Mouse (Mus musculus): Measurements from ENCODE around the gene Zdhhc23. TPM values are rescaled to one million over a fixed set of nuclear protein-coding genes. Genes with fewer than 3 reads are reported as not detected.

Gene Zdhhc23
- total RNA-seq, 2 experiments from 2014 or later: 45.4 to 50.5 TPM

DNA sequence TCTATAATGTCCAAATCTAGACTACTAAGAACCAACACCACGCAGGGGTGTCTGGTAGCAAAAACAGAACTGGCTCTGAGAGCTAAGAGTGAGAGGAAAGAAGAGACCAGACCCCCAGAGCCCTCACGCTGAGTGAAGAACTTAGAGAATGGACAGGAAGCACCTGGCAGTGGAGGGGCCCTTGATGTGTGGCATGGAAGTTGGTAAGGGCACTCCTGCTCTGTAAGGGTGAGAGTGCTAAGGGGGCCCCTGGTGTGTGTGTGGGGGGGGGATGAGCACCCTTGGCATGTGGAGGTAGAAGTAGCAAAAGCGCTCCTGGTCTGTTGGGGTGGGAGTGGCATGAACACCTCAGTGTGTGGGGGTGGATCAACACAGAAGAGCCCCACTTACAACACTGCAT is 9.2 kb downstream of the Zdhhc23 start:
- no peak for DNase-seq (ENCODE audit: low spot score in 2 of 2)

DNA sequence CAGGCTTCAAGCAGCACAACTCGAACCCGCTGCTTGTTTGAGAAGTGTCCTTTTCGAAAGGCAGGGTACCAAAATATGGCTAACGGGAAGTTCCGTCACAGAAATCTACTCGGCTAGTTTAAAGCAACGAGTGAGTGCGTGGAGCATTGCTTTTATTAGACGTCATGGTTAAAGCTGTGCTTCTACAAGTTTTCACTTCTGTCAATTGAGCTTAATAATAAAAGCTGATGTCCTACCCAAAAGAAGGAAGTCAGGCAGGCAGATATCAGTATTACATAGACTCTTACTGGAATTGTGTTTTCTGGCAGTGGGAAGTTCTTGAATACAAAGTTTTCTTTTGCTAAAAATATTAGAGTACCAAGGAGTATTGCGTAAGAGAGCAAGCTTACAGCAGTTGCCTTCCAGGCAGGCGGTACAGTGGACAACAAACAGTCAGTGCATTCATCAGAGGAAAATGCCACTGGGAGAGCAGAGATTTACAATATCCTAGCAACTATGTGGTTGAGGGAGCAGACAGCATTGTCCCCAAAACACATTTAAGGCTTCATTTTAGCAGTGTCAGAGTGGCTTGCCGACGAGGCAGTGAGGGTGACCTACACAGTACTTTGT is 13.7 kb downstream of the Zdhhc23 start:
- no peak for DNase-seq (ENCODE audit: low spot score in 2 of 2)

DNA sequence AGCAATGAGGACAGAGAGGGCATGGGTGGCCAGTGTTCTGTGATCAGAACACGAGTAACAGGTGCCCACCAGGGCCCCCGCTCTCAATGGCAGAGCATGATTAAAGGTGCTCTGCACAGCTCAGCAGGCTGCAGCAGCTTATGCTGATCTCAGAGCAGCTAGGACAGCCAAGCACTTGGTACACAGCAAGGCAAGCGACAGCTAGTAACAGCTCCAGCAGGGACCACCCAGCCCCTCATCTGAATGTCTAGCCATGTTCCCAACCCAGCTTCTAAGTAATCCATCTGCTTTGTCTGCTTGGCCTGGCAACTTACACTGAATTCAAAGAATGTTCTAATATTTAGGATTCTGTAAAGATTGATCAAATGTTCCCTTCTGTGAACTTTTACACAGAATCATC is 15.8 kb downstream of the Zdhhc23 start:
- peak in 1 of 2 experiments; percentile 33 for DNase-seq (ENCODE audit: low spot score in 2 of 2)

DNA sequence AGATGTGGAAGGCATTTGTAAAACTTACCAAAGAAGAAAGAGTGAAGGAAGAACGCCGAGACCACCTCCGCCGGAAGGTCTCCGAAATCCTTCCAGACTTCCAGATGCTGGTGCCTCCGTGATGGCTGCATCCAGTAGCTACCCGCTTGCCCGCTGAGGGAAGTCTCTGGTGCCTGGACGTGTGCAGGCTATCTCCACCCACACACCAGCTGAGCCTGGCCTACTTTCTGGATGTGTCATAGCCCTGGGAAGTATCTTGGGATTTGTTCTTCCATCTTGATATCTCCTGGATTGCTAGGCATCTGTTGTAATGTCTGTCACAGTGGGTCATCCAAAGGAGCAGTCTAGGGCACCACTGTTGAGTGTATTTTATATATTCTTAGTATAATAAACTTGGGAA is 16.3 kb downstream of the Zdhhc23 start:
- DNase-seq (ENCODE audit: low spot score in 2 of 2): no peak

DNA sequence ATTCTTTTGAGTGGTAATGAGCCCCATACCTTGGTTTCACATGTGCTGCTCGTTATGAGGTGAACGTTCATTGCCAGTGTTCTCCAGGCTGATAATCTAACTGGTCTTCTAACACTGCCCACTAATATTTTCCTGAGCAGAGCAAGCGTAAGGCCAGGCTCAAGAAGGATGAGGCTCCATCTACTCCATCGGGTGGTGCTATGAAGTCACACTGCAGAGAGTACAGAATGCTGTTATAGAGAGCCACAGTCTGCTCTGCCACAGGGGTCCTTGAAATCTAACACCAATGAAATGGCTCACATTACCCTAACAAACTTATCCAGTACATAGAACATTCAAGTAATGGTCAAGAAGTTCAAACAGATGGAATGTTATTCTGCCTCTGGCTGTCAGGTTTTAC is 21.6 kb downstream of the Zdhhc23 start:
- DNase-seq (ENCODE audit: low spot score in 2 of 2): no peak

DNA sequence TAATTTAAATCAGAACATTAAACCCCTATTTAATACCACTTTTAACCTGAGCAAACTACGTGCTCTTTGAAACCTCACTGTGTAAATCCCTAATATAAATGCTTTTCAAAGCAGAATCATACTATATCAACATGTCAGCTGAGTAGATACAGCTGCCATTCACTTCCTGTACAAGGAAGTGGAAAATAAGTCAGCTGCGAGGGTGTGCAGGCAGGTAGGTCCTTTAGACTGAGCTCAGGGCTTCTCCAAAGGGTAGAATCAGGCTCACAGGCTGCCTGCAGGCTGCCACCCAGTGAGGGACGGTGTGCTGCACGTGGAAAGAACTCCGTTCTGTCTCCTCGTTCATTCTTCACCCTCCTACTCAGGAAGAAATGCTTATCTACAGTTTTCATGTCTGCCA is 24.7 kb downstream of the Zdhhc23 start:
- no peak for DNase-seq (ENCODE audit: low spot score in 2 of 2)

DNA sequence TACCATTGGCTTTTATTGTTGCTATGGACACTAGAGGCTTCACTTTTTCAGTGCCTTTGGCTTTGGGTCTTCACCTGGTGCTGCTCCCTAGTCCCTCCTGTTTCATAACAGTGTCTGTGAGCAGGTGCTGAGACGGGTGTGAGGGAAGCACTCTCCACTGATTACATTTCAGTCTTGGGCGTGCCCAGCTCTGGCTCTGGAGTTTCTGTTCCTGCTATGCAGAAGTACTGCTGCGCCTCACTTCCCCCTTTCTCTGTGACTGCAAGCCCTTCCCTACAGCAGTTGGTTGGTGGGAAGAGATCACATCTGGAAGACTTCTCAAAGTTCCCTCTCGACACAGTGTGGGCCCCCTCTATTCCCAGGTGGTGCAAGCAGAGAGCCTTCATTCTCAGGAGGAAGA is 28.0 kb downstream of the Zdhhc23 start:
- no peak for DNase-seq (ENCODE audit: low spot score in 2 of 2)

DNA sequence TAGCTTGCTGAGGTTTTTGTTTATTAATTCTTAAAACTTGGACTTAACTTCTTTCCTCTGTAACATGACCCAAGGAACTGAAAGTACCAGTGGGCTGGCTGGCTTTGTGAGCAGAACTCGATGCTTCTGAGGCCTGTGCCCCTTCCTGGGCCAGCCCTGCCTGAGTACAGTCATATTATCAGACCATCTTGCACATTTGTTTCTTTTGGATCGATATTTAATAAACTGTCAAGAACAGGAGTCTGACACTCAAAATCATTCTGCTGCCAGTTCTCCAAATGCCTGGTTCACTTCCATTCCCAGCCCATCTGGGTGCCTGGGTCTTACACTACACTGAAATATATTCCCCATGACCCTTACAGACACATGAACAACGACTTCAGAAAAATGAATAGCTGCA is 33.7 kb downstream of the Zdhhc23 start:
- no peak for DNase-seq (ENCODE audit: low spot score in 2 of 2)

DNA sequence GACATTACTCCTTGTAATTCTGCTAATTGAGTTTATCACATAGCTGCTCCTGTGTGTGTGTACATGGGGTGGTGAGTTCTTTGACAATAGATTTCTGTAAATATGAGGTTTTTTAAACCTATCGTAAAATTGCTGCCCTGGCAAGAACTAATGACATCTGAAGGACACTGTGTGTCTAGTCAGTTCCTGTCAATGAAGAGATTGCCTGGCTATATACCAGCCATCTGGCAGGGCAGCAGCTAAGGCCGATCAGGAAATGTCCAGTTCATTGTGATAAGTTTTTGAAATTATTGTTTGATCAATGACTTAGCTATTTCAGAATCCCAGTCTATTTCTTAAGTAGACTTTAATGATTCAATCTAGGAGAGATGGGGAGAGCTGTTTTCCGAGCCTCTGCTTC is 34.2 kb downstream of the Zdhhc23 start:
- no peak for DNase-seq (ENCODE audit: low spot score in 2 of 2)

DNA sequence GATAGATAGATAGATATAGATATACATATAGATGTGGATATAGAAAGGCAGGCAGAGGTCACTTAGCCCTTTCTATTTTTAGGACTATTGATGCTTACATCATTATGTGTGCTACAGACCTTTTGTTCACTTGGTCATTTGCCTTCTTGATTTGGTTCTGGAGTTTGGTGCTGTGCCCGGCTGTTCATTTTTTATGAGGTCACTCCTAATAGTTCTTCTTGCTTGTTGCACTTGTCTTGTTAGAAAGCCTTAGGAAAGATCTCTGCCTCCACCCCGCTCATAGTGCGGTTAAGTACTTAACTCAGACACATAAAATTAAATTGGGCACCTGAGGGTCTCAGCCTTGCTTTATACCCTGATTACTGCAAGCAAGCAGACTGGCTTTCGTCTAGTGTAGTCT is 38.7 kb downstream of the Zdhhc23 start:
- no peak for DNase-seq (ENCODE audit: low spot score in 2 of 2)

DNA sequence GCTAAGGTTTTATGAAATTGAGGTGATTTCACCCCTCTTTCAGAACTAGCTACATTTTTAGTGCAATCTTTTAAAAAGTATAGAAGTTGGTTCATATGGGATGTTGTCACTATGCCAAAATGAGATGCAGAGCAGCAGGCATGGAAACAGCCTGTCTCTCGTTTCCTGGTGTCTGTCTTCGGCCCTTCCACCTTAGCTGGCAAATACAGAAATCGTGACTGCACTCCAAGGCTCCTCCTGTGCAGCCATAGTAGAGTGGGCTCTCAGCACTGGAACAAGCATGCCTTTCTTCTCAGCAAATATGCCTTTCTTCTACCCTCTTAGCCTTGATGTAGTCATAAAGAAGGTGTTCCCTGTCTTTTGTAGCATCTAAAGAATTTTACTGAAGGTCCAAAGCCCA is 43.7 kb downstream of the Zdhhc23 start:
- DNase-seq (ENCODE audit: low spot score in 2 of 2): no peak

DNA sequence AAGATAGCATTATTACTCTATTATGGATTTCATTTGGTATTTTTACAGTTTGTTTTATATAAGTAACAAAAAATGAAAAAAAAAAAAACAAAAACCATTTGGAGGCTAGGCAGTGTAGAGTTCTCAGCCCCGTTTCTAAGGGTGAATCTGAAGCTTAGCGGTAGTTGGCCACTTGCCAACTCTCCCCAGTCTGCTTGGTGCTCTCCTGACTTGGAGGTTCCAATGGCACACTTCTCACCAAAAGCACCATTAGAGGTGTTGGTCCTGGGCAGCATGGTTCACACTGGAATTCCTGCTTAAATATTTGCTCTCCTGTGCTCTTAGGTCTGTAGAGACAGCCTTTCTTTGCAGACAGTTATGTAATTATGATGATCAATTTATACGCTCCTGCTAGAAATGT is 44.2 kb downstream of the Zdhhc23 start:
- DNase-seq (ENCODE audit: low spot score in 2 of 2): no peak

DNA sequence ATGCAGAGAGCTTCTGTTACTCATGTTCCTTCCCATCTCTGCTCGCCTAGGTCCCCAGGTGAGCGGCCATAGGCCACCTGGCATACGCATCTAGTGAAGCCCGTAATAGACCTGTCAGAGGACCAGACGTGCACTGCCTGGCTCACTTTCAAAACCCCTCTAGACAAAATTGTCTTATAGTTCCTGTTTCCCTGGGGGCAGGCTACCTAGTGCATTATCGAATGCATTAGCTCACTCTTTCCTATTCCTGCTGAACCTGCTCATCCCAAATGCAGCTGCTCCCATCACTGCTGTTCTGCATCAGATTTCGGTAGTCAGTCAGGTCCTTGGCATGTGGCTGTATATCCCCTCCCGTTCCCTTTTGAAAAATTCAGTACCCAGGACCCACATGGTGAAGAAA is 44.7 kb downstream of the Zdhhc23 start:
- DNase-seq (ENCODE audit: low spot score in 2 of 2): no peak

DNA sequence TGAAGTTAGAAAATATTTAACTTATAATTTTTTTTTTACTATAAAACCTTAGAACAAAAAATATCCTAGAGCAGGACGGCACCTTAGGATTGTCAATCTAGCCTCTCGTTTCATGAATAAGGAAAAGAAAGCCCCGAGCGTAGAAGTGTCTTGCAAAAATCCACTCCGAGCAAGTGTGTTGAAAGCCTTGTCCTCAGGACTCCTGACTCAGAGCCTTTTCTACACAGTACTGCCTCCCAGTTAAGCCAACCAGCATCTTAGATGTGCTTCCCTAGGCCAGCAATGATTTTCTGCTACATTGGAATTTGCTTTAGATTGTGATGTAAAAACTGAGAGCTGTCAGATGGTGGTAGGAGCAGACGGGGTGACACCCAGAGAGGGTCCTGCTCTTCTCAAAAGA is 46.5 kb downstream of the Zdhhc23 start:
- DNase-seq (ENCODE audit: low spot score in 2 of 2): no peak

DNA sequence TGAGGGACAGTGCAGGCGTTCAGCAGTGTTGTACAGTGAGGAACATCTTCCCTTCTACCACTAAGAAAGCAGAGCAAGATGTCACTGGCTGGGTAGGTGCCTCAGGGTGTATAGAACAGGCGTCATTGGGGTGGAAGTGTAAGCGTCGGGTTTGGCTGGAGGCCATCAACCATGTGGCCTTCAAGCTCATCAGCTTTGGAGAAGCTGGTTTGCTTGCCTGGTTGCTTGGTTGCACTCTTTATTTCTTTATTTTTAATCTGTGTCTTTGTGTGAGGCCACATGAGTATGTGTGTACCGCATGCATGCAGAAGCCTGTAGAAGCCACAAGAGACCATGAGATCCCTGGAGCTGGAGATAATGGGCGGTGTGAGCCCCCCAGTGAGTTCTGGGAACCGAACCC is 47.3 kb downstream of the Zdhhc23 start:
- DNase-seq (ENCODE audit: low spot score in 2 of 2): no peak

DNA sequence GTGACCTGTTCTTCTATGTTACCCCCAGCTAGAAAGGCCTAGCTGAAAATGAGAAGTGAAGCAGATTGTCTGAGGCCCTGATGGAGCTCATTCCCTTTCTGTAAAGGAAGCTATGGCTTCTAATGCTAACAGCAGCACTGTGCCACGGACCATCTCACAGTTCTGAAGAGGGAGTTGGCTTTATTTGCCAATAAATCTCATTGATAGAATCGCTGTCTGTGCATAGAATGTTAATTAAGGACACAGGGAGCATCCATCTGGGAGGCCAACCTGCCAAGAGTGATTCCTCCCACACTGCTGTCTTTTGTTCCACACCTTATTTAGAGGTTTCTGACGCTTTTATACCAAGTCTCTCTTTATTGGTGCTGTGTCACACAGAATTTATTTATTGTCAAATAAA is 48.1 kb downstream of the Zdhhc23 start:
- no peak for DNase-seq (ENCODE audit: low spot score in 2 of 2)

DNA sequence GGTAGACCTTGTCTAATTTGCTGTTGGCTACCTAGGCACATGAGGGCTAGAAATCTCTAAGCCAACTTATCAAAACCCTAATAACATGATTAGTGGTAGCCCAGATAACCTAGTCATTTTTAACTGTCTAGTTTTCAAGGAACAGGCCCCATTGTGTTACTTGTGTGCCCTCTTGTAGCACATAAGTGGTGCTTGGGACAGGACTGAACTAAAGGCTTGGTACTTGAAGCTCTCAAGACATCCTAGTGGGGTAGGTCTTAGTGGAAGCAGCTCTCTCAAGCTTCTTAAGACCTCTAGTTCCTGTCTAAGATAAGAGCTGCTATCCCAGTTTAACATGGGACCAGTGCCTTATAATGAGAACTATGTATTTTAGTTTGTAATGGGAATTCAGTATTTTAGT is 49.0 kb downstream of the Zdhhc23 start:
- DNase-seq (ENCODE audit: low spot score in 2 of 2): no peak

DNA sequence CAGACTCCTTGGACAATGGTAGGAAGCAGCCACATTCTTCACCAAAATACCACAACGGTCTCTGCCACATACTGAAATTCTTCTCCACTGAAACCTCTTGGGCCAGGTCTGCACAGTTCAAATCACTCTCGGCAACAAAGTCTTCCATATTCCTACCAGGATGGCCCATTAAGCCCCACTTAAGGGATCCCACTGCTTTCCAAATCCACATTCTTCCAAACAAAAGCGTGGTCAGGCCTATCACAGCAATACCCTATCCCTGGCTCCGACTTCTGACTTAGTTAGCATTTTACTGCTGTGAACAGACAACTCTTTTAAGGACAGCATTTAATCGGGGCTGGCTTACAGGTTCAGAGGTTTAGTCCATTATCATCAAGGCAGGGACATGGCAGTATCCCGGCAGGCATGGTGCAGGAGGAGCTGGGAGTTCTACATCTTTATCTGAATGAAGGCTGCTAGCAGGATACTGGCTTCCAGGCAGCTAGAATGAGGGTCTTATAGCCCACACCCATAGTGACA is 53.2 kb downstream of the Zdhhc23 start, which contains the start of gene Qtrt2:
Qtrt2 (minus strand) TSS at position 469 of the 519 bp plus-strand sequence.
- no peak for DNase-seq (ENCODE audit: low spot score in 2 of 2)

DNA sequence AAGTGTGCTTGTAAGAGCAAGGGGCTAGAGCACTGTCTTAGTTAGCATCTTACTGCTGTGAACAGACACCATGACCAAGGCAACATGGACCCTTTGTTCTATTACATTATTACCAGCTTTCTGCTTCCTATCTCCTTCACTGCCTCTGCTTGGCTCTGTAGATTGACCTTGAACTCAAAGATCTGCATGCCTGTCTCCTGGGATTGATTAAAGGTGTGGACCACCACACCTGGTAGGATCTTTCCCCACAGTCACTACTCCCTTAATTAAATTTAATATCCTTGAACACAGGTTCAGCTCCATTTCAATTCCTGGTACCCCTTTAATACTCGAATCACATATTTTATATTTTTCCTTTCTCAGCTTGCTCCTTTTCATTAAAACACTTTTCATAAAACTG is 53.7 kb downstream of the Zdhhc23 start:
- no peak for DNase-seq (ENCODE audit: low spot score in 2 of 2)

DNA sequence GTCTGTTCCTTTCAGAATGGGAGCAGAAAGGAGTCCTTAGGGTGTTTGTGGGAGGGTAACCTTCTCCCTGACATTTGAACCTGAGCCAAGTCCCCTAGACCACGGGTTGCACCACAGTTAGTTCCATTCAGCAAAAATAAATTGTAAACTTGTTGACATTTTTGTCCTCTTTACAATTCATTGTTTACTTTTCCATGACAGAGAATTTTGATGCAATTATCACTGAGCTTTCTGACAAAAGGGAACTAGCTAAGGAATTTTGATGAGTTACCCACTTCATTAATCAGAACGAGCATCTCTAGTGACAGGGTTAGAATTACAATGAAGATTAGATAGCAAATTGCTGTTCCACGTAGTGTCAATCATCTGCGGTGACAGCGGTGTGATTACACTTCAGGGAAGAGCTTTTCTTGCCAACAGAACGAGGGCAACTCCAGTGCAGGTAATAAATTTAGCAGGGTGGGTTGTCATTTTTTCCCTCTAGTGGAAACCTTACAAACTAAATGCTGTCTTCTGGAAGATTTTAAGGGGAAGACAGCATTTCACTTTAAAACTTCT is 54.5 kb downstream of the Zdhhc23 start:
- no peak for DNase-seq (ENCODE audit: low spot score in 2 of 2)

DNA sequence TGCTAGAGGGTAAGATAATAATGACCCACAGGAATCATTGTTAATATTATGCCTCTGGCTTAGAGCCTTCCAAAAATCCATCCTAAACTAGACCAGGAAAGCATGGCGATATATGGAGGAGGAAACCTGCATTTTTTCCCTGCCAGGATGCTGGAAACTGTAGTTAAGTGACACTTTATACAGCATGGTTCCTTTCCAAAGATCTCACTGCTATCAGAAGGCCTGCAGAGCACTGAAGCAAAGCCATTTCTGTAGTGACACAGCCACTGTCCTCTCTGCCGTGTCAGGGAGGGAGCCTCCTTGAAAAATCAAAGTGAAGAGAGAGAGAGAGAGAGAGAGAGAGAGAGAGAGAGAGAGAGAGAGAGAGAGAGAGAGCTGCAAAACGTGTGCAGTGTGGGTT is 57.0 kb downstream of the Zdhhc23 start:
- no peak for DNase-seq (ENCODE audit: low spot score in 2 of 2)

DNA sequence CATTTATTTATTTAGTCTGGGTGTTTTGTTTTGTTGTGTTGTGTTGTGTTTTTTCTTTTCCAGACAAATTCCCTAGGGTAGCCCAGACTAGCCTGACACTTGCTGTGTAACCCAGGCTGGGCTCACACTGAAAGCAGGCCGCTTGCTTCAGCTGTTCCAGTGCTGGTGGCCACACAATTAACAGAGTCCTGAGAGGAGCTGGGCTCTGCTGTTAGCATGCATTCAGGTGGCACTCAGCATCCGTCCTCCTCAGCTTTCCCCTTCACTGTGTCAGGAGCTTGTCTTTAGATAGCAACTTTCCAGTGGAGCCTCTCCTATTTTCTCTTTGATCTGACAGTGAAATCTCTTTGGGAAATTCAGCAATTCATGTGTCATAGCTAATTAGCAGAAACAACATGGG is 57.6 kb downstream of the Zdhhc23 start:
- no peak for DNase-seq (ENCODE audit: low spot score in 2 of 2)

DNA sequence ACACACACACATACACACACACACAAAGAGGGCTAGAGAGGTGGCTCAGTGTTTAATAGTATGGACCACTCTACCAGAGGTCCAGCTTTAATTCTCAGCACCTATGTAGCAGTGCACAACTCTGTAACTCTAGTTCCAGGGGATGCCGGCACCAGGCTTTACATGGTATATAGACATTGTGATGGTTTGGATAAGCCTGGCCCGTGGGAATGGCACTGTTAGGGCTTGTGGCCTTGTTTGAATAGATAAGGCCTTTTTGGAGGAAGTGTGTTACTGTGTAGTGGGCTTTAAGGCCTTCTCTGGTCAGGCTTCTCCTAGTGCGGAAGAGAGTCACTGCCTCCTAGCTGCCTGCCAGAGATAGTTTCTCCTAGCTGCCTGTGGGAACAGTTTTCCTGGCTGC is 60.7 kb downstream of the Zdhhc23 start:
- no peak for DNase-seq (ENCODE audit: low spot score in 2 of 2)
